Mouse (Mus musculus) neutrophil, adult 5-6 weeks (primary cell): ENCODE results near the gene Traf1. TPM values are rescaled to one million over a fixed set of nuclear protein-coding genes. Genes with fewer than 3 reads are reported as not detected.

Source experiments
- ATAC-seq: fragments of 151-379, 151-347 bp; 2 replicates; pipeline ENCODE4 v1.8.0; 2017; ENCODE audit warnings: mild to moderate bottlenecking, moderate TSS enrichment; ENCODE audit not compliant: insufficient number of reproducible peaks, poor library complexity, low FRiP score, severe bottlenecking; ENCODE audit errors: extremely low read depth
- total RNA-seq: library from RNA; stranded (forward); fragments of 200-1000 nt; gene quantifications from 2 replicates; pipeline ENCODE4 v1.2.3, GENCODE M21; 2017

The Traf1 gene
- total RNA-seq, 1 experiment from 2014 or later, result 31.3 TPM

DNA sequence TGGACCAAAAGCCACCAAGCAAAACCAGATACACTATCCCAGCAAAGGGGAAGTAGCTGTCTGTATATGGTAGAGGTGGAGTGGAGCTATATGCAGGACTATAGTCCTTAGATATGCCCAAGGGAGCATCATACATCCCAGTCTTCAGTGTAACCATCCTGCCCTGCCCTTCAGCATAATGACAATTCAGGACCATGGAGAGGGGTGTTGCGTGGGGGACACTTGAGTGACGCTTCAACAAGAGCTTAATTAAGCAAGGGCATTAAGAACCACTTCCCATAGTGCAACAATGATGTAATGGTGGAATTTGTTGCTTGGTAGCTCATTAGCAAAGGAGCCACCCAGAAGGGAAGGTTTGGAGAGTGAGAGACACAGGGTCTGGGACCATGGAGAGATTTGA lies 12.9 kb downstream of the Traf1 start:
- no peak for ATAC-seq

DNA sequence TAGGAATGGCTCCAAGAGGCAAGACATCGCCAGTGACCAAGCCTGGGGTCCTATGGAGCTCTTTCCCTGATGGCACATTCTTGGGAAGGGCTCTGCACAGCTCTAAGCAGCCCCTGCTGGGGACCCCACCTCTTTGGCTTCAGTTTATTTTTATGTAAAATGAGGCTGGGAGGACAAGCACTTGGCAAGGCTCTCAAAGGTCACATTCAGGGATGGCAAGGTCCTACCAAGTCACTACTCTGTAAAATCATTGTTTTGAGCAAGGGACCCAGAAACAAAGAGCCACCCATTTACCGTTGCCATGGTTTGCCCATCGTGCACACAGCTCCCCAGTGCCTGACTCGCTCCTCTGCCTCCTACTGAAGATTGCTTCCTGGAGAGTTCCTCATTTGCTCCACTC lies 15.5 kb downstream of the Traf1 start:
- no peak for ATAC-seq

DNA sequence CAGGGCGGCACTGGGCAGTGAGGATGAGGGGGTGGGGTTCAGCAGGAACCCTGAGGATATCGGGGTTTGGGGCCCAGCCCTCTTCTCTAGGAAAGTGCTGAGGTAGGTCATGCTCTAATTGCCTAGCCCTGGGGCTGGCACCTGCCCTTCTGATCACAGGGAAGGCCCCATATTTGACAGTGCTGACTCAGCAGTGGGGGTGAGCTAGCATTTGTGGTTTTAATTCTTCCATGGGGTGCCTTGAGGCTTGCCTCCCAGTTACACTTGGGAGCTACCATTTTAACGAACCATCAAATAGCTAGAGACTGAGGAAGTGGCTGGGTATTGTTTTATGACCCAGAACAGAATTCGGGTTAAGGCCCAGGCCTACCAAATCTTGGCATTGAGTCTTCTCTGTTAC lies 16.0 kb downstream of the Traf1 start:
- ATAC-seq, result no peak

DNA sequence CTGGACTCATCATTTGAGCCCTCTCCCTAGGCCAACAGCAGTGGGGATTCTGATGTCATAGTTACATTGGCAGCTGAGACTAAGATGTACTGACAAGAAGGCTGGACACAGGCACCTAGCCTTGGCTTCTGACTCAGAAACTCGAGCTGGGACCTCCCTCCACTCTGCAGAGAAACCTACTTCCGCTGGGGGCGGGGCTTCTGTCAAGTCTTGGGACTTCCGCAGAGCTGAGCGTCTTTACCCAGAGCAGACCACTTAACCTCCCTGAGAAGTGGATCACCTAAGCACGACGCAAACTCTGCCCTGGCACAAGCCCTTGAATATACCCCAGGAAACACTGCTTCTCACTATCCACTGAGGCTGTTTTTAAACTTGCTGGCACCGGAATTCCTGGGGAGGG lies 16.8 kb downstream of the Traf1 start:
- peak; percentile 84 for ATAC-seq

DNA sequence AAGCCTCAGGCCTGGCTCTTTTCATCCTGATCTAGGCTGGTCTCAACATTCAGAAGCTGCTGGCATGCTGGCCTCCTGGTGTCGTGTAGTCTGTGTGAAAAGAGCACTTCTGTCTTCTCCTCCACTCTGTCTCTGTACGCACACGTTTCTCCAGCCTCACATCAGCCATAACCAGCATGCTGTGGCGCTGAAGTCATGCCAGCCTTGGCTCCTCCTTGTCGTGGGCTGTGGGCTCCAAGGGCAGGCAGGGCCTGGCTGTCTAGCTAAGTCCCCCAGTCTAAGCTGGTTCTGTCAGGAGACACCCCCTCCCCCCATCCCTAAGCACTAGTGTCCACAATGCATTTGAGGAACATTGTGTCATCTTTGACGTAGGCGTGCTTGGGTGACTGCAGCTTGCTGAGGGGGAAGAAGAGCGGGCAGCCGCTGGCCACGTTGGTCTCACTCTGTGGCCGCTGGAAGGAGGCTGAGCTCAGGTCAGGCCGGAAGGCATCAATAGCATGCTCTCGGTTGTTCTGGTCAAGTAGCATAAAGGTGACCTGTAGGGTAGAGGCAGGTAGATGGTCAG lies 17.9 kb downstream of the Traf1 start:
- peak; percentile 43 for ATAC-seq

DNA sequence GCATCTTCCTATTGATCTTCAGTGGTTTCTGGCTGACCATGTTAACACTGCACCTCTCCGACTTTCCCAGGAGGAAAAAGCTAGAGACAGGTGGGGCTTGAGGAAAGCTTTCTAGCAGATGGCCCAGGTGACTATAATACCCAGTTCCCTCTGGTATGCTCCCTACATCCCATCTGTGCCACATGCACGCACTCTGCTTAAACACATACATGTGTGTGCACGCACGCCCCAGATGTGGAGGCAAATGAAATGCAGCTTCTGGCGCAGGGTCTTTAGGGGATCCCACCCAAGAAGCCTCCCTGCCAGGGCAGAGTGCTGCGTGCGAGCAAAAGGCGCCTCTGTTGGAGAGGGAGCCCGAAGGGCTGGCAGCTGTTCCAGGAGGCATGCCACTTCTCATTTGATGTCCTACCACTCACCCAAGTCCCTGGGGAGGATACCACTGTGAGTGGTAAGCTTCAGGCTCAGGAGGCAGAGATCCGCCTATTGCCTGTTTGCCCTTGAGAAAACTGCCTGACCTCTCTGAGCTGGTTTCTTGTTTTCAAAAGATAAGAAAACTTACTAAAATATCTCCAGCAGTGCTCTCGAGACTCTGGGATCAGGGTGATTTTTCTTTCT lies 20.4 kb downstream of the Traf1 start:
- peak; percentile 34; the same call in 1 of the 2 replicates for ATAC-seq

DNA sequence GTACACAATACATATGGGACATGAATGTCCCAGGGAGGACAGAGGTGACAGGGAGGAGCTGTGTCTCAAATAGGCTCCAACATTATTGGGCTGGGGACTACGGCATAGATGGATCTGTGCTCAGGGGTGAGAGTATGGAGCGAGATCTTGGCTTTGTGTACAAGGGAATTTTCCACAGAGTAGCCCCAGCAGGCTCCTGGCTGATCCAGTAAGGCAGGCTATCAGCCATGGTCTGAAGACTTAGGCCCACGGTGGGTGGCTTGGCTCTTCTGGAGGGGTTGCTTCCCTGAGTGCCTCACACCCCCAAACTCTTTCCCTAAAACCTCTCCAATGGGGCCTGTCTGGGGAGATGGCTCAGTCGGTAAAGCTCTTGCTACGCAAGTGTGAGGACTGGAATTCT lies 21.3 kb downstream of the Traf1 start:
- no peak for ATAC-seq

DNA sequence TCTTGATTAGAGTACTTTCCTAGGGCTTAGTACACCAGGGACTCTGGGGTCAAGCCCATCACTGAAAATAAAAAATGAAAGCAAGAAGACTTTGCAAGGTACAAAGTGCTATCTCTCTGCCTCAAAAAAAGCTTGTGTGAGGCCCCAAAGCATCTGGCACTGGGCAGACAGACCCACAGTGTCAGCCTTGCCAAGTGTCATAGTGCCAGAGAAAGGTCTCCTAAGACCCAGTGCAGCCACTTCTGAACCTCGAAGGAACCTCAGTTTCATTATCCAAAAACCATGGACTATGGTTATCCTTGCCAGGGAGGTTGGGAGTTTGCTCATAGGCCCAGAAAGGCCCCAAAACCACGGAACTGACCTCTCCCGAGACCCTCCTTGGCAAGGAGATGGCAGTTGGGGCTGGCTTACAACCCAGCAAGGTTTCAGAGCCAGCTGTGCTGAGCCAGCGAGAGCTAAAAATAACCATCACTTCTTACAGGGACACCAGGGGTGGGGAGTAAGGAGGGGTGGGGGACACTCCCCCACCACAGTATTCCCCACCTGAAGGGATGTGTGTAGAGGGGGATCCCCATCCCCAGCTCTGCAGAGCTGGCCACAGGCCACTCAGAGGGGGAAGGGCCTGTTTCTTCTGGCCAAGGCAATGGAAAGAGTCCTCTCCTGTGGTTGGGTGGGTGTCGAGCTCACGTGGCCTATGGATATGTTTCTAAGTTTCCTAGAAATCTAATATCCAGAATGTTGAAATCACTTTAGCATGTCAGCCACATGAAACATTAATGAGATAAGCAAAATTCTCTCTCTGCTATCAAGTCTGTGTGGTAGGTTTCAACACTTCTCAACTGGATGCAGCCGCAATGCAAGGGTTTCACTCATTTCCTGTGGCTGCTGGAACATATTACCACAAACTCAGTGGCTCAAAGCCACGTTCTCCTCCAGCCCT lies 23.0 kb downstream of the Traf1 start:
- ATAC-seq, result no peak

DNA sequence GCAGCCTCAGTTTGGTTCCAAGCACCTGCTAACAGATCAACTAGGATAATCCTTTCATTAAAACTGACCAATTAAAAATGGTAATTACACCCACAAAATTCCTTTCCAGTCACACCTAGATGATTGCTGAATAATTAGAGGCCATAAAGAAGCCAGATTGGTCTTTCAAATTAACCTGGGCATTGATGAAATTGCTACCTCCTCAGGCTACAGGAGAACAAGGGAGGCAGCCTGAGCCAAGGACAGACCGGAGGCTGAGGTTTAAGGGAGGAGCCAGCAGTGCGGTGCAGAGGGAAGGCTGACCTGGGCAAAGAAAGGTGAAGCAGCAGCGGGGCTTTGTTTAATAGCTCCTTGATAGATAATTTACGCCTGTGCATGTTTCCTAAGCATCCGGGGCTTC lies 24.1 kb downstream of the Traf1 start:
- no peak for ATAC-seq

DNA sequence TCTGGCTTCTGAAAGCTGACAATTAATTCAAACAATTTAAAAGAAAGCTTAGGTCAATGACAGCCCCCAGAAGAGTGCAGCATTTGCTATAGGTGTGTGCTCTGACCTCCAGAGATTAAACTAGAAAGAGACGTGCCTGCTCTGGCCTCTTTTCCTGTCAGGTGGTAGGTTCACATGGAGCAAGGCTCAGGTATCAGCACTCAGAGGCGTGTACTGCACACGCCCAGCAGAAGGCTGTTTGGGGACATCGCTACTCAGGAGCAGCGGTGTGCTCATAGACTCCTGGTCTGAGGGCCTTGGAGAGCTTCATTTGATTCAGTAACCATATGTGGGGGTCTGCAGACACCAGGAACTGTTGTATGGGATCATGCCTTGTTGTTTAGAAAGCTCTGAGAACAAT lies 34.3 kb downstream of the Traf1 start:
- no peak for ATAC-seq

DNA sequence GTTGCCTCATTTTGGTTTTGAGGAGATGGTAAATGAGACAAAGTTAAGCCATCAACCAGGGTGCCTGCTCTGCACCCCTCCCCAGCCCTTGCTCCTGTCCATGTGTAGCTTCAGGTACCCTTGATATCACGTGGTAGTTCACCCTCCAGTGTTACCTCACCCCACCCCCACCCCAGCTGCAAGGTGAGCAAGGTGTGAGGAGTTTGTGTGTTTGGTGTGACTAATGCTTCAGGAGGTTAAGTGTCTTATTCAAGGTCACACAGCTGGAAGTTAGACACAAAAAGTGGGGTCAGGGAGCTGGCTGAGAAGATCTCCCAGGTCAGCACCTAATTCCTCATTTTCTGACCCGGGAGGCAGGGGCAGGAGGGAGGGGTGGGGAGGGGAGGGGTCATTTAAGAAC lies 38.8 kb downstream of the Traf1 start:
- no peak for ATAC-seq

DNA sequence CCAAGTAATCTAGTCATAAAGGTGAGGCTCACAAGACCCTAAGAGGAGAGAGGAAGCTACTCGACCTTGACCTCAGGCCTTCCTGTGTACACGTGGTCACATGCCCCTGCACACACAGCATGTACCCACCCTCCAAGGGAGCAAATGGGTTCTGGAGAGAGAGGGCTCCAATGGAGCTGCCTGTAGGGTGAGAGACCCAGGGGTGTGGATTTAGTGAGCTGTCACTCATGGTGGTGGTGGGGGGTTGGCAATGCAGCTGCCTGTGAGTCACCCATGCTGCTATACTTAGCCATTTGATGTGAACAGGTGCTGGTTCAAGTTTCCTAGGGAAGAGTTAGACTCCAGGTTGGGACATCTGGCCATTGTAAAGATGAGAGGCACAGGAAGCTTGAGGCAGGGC lies 41.4 kb downstream of the Traf1 start:
- ATAC-seq, result no peak

DNA sequence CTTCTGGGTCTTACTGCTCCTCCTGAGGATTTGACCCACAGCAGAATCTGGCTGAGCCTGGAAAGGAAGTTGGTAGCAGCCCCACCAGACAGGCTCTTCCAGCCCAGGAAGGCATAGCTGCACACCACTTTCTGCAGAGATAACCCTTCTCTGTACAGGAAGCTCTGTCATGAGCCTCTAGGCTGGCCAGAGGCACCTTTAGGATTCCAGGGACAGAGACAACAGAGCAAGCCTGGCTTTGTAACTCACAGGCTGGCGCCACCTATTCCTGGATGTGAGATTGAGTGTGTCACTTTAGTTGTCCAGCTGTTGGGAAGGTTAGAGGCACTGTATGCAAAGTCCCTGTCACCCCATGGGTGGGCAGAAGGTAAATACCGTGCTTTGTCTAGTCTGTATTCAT lies 46.5 kb downstream of the Traf1 start:
- ATAC-seq, result no peak

DNA sequence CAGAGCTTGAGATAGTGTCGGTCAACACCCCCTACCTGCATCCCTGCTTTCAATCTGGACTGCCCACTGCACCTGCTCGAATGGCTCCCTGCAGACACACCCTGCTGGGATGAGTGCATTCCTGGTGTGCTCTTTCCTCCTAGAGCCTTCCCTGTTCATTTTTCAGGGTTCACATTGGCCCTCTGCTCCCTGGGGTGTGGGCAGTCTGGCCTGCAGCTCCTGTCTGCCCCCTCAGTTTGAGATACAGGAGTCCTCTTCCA lies 46.8 kb downstream of the Traf1 start:
- no peak for ATAC-seq

DNA sequence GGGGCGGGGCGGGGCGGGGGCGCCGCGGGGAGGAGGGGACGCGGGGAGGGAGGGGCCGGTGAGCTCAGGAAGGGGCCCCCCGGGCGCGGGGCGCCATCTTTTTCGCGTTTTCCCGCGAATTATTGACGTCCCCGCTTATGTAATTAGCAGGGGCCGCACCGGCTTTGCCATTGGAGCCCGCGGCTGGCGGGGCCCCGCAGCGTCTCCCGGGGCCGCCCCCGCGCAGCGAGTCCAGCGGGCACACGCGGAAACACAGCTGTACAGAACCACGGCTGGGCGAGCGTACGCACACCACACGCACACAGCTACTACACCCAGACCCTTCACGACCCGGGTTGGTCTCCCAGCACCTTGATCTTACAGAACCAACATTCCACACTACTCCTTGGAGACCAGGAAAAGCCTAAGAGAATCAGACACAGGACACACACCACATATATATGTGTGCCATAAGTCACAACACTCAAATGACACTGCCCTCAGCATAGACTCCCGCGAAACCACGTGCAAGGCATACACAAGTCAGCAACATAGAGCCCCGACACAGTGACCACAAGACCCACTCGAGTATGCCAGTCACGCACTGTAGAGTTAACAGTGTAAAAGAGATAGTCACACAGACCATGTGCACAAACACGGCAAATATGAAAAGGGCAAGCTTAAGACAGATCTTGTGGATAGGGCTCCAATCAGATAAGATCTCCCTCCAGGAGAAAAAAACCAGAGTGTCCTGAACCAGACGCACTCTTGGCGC lies 47.3 kb downstream of the Traf1 start:
- ATAC-seq, result peak; percentile 49; the same call in 1 of the 2 replicates

DNA sequence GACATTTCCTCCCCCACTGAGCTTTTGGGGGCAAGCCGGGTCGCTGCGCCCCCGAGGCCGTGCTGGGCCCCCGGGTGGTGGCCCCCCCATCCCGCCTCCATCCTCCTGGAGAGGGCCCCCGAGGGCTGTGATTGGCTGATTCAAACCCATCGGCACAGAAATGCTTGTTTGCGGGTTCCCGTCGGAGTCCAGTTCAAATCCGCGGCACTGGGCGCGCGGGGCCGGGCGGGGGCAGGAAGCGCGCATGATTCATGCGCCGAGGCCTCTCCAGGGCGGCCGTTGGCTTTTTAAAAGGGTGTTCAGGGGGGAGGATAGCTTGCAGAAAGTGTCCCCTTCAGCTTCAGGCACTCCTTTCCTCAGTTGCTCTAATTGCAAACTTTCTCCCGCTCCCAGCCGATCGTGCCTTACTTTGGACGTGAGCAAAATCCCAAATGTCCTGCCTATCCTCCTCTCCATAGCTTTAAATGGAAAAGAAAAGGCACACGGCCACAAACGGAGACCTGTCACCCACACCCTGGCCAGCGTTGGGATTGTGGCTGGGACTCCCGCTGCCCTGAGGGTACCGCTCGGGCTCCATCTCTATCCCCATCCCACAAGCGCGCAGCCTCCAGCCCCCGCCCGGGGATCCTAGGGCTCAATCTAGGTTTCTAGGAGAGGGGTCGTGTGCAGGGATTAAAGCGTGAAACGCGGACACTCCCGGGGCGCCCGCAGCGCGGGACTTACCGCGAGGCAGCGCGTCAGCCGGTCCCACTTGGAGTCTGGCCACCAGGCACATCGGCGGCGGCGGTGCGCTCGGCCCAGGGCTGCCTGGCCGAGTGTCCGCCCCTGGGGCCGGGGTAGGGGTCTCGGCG lies 48.1 kb downstream of the Traf1 start, which contains the start of gene Phf19:
Phf19 (minus strand) TSS at position 809 of the 851 bp plus-strand sequence.
- ATAC-seq, result peak; percentile 31; the same call in 1 of the 2 replicates

DNA sequence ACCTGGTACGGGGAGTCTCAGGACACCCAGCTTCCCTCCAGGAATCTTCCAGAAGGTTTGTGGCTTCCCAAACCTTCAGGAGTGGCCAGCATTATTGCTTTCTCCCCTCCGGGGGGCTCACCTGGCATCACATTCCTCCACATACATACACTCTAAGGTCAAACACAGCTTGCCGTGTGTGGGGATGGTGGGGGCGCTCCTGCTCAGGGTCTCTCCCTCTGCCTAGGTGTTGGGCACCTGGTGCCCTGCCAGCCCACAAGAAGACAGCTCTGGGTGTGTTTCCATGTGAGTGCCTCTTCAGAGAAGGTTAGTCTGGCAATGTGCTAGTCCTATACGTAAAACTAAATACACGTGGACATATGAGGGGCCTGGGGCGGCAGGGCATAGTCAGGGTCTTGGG lies 49.0 kb downstream of the Traf1 start:
- no peak for ATAC-seq

DNA sequence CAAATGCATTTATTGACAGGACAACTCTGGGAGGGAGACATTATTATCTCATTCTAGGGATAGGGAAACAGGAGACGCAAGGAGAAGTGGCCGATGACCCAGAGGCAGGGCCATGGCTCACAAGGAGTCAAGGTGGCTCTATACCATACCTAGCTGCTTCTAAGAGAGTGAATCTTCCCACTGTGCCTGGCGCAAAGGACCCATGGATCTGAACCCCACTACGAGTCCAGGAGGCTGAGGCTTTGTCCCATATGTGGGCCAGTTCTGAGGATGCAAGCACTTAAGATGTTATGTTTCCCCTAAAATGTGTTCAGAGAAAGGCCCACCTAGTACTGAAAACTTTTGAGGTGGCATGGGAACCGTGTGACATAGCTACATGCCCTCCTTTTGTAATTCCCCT lies 49.7 kb downstream of the Traf1 start:
- no peak for ATAC-seq

DNA sequence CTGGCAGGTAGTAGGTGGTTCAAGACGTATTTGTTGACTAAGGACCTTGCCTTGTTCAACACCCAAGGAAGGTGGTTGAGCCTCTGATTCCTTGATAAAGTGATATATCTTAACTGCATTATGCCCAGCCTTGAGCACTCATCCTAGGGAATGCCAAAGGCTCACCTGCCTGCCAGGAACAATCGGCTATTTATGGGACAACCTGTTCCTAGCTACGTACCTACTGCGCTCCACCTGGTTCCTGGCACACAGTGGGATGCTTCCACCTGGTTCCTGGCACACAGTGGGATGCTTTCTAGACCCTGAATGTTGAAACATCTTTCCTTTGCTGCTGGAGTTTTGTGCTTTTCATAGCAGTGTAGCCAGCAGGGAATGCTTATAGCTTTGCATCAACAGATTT lies 51.9 kb downstream of the Traf1 start:
- no peak for ATAC-seq
